Mouse (Mus musculus) layer of hippocampus, adult 9-11 months (tissue): ENCODE data around the gene Os9.

Source experiments
- DNase-seq: peaks from one replicate; pipeline ENCODE4 v3.0.0; 2022

The Os9 gene

DNA sequence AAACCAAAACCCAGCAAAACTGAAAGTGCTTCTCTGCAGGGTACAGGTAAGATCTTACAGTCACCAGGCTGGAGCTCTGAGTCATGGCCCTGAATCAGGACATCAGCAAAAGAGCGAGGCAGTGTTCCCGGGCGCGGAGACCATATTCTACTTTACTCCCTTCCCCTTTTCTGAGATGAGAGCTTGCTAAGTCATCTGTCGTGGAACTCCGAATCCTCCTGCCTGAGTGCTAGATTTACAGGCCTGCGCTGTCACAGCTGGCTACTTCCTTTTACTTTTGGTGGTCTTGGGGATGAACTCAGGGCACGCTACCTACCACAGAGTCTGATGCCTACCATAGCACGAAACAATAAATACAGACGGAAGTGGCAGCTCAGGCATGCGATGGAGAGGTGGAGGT lies 6.5 kb downstream of the Os9 start:
- no peak for DNase-seq

DNA sequence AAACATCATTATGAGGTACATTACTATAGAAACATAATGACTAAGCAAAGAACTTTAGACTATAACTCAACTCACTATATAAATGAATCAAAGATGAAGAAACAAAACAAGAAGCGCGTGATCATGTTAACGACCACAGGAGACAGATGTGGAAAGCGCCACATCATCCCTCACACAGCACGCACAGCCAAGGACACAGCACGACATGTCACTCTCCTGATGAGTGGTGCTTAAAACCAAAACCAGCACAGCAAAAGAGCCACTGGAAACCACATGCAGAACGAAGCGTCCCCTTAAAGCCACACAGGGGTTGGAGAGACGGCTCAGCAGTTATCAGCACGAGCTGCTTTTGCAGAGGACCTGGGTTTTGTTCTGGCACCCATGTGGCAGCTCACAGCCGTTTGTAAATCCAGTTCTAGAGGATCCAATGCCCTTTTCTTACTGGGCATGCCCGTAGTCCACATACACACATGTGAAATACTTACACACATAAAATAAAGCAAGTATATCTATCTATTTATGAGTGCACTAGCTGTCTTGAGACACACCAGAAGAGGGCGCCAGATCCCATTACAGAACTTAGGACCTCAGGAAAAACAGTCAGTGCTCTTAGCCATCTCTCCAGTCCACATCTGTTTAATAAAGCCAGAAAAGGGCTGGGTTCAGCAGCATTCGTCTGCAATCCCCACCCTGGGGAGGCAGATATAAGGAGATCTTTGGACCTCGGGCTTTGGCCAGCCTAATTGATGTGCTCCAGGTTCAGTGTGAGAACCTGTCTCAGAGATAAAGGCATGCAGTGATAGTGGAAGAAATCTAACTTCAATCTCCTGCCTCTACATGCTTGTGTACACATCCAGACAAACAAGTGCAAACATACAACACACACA lies 9.7 kb downstream of the Os9 start:
- DNase-seq = no peak

DNA sequence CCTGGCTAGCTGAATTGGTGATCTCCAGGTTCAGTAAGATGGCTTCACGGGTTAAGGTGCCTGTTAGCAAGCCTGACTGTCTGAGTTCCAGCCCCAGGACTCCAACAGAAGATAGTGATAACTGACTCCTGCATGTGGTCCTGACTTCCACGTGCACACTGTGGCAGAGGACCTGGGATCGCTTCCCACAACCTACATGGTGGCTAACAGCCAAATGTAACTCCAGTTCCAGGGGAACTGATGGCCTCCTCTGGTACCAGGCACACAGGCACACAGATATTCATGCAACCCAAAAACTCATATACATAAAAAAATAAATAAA lies 12.7 kb downstream of the Os9 start:
- DNase-seq = no peak

DNA sequence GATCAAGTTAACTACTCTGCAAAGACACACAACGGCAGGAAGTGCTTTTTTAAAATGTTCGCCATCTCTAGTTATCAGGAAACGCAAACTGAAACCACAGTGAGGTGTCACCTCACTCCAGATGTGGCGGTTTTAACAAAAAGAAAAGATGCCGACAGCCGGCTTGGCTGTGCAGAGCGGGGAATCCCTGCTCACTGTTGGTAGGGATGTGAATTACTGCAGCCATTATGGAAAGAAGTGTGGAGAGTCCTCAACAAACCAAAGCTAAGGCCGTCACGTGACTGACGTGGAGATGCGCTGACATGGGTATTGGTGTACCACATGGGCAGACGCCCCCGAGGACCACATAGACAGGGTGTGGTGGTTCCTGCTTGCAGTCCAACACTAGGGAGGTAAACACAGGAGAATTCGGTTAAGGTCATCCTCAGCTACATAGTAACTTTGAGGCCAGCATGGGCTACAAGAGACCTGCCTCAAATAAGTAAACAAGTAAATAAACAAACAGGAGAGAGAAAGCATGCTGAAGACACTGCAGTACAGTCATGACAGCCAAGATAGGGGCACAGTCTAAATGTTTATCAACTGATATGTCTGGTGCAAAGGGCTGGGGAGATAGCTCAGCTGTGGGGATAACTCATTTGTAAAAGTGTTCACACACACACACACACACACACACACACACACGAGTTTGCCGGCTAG lies 13.2 kb downstream of the Os9 start:
- no peak for DNase-seq

DNA sequence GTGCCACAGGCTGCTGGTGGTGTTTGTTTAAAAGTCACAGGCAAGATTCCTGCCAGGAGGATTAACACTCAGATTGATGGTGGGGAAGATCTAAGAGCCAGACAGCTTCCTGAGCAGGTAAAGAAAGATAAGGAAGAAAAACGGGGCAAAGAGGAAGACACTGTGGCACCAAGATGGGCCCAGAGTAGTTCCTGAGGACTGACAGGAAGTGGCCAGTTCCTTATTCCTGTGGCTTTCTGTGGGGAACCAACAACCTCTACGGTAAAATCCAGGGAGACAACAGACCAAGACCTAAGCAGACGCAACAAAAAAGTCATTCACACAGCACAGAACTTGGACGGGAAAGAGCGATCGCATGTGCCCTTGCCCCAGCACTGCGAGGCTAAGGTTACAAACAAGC lies 17.3 kb downstream of the Os9 start:
- DNase-seq = no peak

DNA sequence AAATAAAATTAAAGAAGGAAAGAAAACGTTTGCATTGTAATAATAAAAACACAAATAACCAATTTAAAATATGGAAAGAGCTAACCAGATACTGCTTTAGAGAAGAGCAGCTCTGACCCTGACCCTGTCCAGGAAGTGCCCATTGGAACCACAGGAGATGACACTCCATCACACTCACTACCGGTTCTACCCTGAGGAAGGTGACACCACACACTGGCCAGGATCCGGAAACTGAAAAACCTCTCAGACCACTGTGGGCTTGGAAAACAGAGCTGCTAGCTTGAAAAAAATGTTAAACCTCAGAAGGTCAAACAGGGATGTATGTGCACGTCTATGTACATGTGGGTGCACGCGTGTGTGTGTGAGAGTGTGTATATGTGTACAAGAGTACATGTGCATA lies 19.8 kb downstream of the Os9 start:
- no peak for DNase-seq

DNA sequence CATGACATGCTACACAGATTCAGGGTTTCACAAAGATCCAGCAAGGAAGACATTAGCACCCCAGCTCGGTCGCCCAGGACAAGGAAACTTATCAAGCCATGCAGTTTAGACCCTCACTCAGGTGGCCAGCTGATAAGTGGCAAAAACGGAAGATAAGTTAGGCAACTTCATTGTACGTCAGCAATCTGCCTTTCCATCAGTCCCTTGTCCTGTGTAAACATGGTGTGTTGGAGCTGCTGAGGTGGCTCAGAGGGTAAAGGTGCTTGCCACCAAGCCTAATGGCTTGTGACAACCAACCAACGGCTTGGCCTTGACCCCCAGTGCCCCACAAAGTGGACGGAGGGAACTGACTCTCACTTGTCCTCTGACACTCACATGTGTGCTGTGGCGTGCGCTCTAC lies 20.5 kb downstream of the Os9 start:
- DNase-seq = no peak

DNA sequence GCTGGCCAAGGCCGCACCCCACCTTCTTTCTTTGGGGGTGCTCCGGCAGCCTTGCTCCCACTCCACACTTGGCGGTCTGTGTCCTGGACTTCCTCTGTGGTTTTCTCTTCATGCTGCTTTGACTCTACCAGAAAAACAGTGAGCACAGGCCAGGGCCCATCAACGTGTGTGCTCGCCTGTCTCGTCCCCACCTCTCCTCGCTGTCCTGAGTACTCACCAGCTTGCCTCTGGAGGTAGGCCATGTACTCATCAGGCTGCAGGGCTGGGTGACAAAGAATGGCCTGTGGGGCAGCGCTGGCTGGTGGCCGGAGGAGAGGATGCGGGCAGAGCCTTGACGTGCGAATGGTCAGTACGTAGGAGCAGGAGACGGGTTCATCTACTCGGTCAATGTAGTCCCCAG lies 21.1 kb downstream of the Os9 start:
- DNase-seq = no peak

DNA sequence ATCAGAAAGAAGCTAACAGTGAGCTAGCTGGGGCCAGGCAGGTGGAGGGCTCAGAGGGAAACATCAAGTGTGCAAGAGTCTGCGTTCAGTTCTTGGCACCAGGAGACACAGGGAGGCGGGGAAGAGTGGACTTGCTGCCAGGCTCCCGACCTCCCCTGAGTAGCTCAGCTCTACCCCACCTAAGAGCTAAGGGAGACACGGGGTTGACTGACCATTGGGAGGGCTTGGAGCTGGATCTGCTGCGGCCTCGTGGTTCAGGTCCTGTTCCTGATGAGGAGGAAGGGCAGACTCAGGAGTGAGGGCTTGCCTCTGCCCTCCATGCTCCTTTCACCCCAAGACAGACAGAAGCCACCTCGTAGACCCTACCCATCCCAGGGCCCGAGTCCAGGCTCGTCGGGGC lies 21.7 kb downstream of the Os9 start:
- no peak for DNase-seq

DNA sequence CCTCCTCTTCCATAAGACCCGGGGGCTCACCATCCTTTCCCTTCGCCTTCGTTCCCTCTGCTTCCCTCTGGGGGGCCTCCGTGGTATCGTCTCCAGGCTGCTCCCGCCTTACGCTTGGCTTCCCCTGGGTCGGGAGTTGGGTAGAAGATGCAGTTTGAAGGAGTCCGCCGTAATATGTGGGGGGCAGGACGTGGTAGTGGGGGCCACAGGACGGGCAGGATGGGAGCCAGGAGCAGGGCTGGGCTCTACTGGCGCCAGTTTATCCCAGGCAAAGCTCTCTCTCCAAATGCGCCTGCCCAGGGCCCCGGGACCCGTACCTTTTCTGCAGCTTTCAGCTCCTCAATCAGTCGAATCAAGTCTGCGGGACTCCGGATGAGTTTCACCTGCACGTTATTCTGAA lies 22.4 kb downstream of the Os9 start:
- DNase-seq = no peak

DNA sequence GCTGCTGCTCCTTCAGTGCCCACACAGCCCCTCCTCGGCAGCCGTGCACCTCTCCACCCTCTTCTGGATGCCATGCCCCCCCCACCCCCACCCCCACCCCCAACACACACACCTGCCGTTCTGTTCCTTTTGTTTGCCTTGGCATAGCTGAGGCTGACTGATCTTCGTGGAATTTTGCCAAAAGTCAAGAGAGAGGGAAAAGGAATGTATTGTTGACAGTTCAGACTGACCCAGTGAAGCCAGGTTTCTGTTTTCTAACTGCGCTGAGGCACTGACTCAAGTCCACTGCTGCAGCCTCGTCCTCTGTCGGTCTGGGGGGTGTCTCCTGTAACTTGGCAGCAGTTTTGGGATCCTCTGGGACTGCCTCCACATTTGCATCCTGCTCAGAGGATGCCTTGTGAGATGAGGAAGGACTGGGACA lies 26.5 kb downstream of the Os9 start:
- no peak for DNase-seq

DNA sequence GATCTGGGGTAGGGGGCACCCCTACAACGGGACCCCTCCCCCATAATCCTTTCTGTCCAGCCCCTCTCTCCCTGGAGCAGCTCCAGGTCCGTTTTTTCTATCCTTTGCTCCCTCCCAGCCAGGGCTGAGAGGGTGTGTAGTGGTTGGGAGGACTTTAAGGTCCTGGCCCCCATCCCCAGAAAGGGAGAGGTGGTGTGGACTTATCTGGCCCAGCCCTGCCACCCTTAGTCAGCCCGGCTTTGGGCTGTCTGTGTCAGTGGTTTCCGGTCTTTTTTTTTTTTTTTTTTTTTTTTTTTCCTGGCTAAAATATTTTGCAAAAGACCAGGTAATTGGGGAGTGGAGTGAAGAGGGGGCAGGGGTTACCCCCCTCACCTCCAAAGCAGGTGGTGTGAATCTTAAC lies 28.2 kb downstream of the Os9 start:
- no peak for DNase-seq

DNA sequence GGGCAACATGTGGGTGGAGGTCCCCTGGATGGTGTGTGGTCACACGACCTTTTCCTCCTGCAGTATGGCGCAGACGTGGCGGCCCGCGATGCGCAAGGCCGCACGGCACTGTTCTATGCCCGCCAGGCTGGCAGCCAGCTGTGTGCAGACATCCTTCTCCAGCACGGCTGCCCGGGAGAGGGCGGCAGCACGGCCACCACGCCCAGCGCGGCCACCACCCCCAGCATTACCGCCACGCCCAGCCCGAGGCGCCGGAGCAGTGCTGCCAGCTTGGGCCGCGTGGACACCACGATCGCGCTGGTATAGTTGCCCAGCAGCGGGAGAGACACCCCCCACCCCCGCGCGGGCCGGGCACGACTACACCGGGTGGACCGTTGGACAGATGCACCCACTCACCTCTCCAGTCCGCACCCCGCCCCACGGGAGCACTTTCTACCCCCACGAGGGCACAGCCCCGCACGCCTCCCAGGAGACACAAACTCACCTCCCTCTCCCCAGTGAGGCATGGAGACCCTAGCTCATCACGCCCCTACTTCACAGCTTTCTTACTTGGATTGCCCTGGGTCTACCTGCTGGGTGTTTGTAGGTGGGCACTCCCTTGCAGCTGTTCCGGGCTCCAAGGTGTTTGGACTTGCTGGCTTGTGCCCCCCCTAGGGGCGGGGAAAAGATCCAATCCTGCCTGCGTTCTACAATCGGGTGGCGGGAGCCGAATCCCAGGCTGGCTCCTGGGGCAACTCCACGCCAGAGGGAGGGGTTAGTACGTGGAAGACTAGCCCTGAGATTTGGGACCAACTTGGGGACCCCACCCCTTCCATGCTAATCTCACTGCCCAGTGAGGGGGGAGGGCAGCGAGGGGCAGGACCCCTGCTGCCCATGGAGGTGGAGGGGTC lies 29.2 kb downstream of the Os9 start:
- no peak for DNase-seq

DNA sequence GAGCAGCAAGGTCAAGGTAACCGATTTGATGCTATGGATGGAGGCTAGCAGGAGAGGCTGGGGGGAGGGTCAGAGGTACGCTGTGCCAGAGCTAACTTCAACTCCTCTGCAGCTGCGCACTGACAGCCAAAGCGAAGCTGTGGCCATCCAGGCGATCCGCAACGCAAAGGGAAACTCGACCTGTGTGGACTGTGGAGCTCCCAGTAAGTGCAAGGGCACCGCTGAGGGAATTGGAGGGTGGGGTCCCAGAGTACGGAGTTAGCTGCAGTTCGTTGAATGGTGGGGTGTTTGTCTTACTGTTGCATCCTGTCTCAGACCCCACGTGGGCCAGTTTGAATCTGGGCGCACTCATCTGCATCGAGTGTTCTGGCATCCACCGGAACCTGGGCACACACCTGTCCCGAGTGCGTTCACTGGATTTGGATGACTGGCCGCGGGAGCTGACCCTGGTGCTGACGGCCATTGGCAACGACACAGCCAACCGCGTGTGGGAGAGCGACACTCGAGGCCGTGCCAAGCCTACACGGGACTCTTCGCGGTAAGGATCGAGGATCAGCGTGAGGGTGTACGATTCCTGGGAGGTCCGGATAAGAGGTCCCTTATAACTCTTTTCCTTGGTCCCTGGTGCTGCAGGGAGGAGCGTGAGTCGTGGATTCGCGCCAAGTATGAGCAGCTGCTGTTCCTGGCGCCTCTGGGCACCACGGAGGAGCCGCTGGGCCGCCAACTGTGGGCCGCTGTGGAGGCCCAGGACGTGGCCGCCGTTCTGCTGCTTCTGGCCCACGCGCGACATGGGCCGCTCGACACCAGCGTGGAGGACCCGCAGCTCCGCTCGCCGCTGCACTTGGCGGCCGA lies 30.1 kb downstream of the Os9 start:
- DNase-seq = no peak

DNA sequence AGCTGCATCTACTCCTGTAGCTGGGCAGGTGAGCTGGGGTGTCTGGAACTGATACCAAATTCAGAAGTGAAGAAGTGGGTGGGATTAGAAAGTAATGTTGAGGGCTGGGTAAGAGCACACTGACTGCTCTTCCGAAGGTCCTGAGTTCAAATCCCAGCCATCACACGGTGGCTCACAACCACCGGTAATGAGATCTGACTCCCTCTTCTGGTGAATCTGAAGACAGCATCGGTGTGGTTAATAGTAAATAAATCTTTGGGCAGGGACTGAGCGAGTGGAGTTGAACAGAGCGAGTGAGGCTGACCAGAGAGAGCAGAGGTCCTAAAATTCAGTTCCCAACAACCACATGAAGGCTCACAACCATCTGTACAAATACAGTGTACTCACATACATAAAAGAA lies 35.3 kb downstream of the Os9 start:
- DNase-seq = no peak

DNA sequence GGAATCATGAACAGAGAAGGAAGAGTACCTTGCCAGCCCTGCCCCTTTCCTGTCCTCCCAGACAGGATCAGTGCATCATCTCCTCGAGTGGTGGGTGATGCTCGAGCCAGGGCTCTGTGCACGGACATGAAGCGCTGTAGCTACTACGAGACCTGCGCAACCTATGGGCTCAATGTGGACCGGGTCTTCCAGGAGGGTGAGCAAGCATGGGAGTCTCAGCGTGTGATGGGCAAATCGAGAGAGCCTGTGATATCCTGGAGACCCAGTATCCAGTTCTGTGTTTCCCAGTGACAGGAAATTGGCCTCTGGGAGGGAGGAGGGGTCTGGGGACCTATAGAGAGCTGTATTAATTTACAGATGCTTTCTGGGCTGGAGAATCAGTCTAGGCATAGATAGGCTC lies 35.9 kb downstream of the Os9 start:
- no peak for DNase-seq

DNA sequence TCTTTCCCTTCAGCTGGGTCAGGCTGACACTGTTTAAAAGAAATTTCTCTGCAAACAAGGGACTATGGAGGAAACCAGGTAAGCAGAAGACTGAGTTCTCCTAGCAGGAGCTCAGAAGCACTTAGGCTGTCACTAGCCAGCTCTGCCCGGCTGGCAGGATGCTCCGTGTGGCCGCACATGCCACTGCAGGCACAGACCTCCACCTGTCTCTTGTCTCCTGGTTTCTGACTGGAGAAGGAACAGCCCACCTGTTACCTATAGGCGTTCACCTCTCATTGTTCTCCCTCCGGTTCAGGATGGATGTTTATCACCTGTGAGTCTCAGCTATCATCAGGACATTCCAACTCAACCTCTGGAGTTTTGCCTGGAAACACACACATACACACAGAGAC lies 37.0 kb downstream of the Os9 start:
- no peak for DNase-seq

DNA sequence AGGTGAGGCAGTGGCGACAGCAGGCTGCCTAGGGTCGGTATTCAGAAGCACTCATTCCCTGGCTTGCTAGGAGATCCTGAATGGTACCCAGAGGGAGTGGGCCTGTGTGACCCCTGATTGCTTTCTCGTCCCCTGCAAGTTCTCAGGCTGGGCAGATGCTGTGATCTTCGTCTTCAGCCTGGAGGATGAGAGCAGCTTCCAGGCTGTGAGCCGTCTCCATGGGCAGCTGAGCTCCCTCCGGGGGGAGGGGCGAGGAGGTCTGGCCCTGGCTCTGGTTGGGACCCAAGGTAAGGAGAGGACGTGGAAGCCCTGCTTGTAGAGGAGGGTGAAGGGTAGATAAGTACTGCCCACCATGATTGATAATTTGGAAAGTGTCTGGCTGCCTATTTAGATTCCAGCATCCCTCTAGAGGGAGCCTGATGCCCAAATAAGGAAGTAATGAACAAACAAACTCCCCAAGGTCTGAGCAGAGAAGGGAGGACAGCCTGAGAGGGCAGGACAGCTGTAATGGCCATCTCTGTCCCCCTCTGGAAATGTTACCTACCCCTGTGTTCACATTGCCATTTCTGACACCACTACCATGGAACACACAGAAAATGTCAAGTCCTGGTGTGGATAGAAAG lies 37.5 kb downstream of the Os9 start:
- no peak for DNase-seq

DNA sequence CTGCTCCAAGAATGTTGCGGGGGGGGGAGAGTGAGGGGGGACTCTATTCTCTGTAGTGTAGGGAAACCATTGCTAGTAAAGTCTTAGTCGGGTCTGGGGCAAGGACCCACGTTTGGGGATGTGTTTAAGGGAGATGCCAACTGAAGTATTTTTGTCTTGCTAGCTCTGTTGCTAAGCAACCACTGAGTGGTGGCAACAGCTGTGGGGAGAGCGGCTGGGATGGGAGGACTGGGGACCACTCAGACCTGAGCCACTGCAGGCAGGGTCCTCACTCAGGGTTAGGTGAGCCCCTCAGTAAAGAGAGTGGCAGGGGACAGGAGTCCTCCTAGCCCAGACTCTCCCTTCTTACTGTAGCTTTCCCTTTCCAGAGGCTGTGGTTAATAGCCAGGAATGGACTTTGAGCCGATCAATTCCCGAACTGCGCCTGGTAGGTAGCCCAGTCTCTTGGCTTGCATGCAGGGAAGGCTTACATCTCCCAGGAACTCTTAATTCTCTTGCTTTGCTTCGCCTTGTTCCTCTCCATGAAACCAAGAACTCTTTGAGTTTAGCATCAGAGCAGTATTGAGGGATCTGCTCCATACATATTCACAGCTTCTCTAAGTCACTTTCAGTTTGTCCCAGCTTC lies 38.8 kb downstream of the Os9 start:
- DNase-seq = no peak

DNA sequence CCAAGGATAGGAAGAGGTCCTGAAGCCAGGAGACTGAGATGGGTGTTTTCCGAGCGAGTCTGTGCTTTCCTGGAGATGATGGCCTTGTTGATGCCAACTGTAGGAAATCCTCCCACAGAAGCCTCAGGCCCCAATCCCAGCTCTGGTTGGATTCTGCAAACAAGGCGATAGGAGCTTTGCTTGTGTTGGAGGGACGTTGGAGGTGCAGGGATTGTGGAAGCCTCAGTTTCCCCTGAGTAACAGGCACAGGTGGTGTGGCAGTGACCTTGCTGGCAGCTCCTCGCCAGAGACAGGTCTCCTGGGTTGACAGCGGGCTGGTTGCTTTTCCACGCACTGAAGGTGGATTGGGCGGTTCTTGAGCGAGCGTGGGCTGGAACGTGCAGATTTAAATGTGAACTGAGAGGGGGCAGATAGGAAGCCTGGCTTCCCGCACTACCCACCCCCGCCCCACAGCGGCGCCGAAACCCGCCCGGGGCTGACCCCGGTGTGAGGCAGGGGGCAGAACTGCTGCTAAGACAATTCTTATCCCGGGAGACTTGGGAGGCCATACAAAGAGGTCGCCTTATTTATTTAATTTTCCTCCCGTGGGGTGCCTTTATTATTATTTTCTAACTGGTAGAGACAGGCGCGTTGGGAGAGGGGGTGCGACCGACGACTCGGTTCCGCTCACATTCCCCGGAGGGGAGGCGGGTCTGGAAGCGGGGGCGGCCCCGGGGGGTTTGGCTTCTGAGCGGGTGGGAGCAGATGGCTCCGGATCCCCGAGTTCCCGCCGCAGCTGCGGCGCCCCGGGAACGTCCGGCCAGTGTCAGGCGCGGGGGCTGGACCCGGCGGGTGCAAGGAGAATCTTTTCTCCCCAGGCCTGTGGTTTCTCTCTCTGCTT lies 39.8 kb downstream of the Os9 start:
- no peak for DNase-seq
